Mouse (Mus musculus): ENCODE measurements at regions not wholly inside any gene's neighbourhood (a gene's known extent, or its start where the extent isn't known, plus 50 kb on each side); places are given as distances from the start of the nearest gene placed in this dataset.
A peak's percentile ranks its signal among the peaks of the same experiment; 100 is the strongest.
"Not testable (repeated sequence)": the region's sequence is repeated elsewhere in the genome, so short reads cannot be mapped to it uniquely, and the experiment has no call there.

DNA sequence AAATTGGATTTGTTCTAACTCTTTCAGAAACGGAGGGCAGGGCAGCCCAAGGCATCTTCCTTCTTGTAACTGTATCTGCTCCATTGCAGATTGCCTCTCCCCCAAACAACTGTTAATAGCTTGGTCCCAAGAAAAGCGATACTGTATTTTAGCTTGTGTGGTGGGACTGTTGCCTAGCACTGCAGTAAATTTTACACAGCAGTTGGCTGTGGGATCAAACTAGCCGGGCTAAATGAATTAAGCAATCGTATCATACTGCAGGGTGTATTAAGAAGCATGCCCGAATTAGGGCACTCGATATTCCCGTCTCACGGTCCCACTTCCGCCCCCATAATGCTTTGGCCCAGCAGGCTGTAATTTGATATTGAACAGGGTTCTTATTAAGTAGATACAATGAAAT is 210.2 kb upstream of the 1700056E22Rik start:
- no peak for DNase-seq (ENCODE audit: low spot score in 2 of 2)

DNA sequence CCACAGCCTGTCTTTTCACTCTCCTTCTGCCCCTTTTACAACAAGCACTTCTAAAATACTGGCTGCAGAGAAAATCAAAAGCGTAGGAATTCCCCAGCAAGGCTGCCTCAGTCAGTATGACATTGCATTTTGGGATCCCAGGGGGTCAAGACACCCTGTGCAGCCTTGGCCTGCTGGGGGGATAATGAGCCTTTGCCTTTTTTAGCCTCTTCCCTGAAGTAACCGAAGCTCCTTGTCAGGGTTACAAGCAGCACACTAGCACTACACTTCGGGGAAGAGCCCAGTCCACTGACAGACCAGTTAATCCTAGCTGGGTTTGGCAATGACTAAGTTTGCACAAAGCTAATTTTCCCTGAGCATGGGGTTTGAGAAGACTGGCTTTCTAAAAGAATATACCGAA is 207.7 kb upstream of the 1700056E22Rik start:
- no peak for DNase-seq (ENCODE audit: low spot score in 2 of 2)

DNA sequence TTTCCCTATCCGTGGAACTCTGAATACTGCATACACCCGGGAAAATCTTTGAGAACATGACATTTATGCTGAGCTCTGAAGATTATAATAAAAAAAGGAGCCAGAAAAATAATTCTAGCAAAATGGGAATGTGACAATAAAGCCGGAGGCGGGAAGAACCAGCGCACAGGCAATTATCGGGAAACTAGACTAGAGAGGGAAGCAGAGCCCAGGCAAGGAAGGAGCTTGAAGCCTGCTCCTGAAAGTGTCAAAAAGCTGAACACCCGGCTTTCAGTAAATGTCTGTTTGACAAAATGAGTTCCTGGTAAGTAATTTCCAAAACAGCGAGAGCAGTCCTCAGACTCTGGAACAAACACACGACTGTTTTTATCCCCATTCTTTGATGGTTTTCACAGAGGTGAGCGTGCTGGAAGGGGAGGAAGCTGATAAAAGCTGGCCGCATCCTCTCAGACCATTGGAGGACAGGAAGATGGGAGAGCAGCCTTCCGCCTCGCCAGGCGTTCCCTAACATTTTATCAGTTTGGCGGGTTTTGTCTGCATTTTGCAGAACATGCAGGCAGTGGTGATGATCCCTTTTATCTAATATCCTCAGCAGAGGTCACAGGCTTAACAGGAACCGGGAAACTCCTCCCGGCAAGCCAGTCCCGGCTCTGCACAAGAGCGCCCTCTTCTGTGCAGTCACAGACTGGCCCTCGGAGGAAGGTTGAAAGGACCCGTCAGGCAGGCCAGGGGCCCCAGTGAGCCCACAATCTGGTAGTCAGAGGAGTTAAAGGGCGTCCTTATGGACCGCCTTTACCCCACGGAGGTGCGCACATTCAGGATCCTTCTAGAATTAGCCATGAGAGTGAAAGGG is 201.3 kb upstream of the 1700056E22Rik start:
- DNase-seq (ENCODE audit: low spot score in 2 of 2) = peak; percentile 12 to 65

GRCm38 (mm10) chr1:184234320-184234988 is 200.4 kb upstream of the 1700056E22Rik start:
- no peak for DNase-seq (ENCODE audit: low spot score in 2 of 2)

DNA sequence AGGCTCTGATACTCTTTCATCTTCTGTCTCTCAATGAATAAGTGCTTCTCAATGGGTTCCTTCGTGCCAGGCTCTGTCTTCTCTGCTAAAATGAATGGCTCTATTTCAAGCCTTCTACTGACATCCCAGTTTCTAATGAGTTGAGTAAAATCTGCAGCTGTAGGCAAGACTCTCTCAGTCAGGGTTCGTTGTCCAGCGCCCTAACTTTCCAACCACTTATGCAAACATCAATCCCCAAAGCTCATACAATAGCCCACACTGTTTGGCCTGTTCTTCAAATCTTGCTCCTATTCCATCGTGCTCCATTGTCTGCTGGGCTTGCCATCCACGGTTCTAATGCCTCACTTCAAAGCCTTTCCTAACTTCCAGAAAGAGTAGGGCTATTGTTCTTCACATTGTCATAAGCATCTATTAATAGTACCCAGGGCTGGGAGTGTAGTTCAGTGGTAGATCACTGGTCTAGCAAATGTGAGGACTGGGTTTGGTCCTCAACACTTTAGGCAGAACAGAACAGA is 199.7 kb upstream of the 1700056E22Rik start:
- DNase-seq (ENCODE audit: low spot score in 2 of 2) = peak; percentile 12 to 21

GRCm38 (mm10) chr1:184222326-184222725 is 188.2 kb upstream of the 1700056E22Rik start:
- DNase-seq (ENCODE audit: low spot score in 2 of 2) = no peak

DNA sequence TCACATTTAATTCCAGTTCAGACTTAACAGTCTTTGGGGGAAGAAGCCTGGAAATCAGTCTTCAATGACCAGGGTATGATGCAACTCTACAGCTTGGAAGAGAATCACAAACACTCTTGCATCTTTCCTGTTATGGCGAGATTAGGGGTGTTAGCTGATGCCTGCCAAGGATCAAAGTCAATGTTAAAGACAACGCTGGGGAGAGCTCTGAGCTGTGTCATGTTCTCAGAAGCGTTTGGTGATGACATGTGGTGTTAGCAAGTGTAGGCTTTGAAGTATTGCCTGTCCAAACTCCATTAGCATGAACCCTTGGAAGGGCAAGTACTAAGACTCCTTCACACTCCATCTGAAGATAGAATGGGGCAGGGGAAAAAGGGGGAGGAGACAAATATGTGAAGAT is 187.7 kb upstream of the 1700056E22Rik start:
- no peak for DNase-seq (ENCODE audit: low spot score in 2 of 2)

- no peak for DNase-seq (ENCODE audit: low spot score in 2 of 2)
These were observed 163.2 kb upstream of the 1700056E22Rik start for GRCm38 (mm10) chr1:184197272-184197671.

DNA sequence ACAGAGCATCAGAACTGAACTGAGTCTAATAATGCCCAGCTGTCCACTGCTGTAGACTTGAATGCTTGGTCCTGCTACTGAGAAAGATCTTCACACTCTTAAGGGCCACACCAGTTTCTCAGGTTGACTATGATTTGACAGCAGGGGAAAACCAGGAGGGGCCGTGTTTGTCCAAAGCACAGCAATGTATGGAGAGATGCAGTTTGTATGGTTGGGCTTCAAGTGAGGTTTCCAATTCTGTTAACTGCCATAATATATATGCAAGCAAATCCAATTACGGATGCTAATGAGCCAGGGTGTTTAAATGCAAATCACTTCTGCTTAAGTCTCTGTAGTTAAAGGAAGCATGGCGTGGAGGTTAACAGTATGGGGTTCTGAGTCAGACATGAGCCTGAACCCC is 157.2 kb upstream of the 1700056E22Rik start:
- no peak for DNase-seq (ENCODE audit: low spot score in 2 of 2)

DNA sequence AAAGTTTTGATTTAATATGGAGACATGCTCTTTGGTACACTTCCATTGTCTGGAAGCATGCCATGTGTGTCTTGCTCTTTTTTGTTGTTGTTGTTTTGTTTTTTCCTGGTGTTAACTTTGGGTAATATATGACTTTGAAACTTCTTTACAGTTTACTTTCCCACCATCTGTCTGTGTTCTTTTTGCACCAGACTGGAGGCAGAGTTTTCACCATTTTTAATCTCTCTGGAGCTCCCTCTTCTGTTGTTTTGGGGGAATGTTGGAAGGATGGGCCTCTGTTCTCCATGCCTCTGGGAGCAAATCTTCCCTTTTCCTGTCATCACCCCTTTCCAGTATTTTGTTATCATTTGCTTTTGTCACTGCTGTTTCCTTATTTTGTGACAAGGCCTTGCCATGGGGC is 153.5 kb upstream of the 1700056E22Rik start:
- DNase-seq (ENCODE audit: low spot score in 2 of 2) = no peak

DNA sequence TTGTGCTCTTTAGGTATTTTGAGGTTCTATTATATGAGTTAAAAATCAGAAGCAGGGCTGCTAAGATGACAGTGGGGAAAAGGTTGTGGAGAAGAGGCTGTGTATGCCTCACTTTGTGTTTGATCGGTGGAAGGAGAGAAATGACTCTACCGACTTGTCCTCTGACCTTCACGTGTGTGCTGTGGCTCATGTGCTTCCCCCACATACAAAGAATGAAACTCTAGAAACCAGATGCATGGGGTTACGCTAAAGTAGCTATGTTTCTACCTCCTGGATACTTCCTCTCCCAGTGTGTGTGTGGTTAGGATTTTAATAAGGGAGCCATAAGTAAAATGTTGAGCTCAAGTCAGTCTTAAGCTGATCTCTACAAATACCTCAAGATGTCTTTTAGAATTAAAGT is 148.1 kb upstream of the 1700056E22Rik start:
- no peak for DNase-seq (ENCODE audit: low spot score in 2 of 2)

GRCm38 (mm10) chr1:184174416-184174815 is 140.3 kb upstream of the 1700056E22Rik start:
- not testable (repeated sequence) for DNase-seq (ENCODE audit: low spot score in 2 of 2)

- no peak for DNase-seq (ENCODE audit: low spot score in 2 of 2)
These were observed 139.6 kb upstream of the 1700056E22Rik start for GRCm38 (mm10) chr1:184173739-184174138.

GRCm38 (mm10) chr1:184172986-184173385 is 138.9 kb upstream of the 1700056E22Rik start:
- DNase-seq (ENCODE audit: low spot score in 2 of 2) = no peak

DNA sequence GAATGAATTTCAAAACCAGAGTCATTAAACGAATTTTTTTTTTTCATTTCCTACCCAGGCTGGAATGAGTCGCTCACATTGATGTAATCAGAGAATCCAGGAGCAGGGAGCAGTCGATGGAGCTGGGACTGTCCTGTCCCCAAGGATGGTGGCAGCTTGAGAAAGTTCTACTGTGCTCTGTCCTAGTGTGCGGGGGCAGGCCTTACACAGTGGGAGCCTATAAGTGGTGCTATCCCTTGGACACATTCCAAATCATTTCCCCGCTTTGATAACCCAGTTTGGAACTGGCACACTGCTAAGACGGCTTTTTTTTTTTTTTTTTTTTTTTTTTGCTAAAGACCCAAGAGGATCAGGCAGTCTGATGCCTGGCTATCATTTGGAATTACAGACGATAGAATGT is 137.5 kb upstream of the 1700056E22Rik start:
- DNase-seq (ENCODE audit: low spot score in 2 of 2) = no peak

GRCm38 (mm10) chr1:184170926-184171325 is 136.8 kb upstream of the 1700056E22Rik start:
- DNase-seq (ENCODE audit: low spot score in 2 of 2) = no peak

- DNase-seq (ENCODE audit: low spot score in 2 of 2) = no peak
These were observed 135.9 kb upstream of the 1700056E22Rik start for GRCm38 (mm10) chr1:184169967-184170366.

- DNase-seq (ENCODE audit: low spot score in 2 of 2) = no peak
These were observed 135.1 kb upstream of the 1700056E22Rik start for GRCm38 (mm10) chr1:184169034-184169783.

- DNase-seq (ENCODE audit: low spot score in 2 of 2) = no peak
These were observed 132.8 kb upstream of the 1700056E22Rik start for GRCm38 (mm10) chr1:184166951-184167350.

- DNase-seq (ENCODE audit: low spot score in 2 of 2) = not testable (repeated sequence)
These were observed 128.4 kb upstream of the 1700056E22Rik start for GRCm38 (mm10) chr1:184162526-184162925.

- DNase-seq (ENCODE audit: low spot score in 2 of 2) = no peak
These were observed 113.6 kb upstream of the 1700056E22Rik start for GRCm38 (mm10) chr1:184147713-184148112.

DNA sequence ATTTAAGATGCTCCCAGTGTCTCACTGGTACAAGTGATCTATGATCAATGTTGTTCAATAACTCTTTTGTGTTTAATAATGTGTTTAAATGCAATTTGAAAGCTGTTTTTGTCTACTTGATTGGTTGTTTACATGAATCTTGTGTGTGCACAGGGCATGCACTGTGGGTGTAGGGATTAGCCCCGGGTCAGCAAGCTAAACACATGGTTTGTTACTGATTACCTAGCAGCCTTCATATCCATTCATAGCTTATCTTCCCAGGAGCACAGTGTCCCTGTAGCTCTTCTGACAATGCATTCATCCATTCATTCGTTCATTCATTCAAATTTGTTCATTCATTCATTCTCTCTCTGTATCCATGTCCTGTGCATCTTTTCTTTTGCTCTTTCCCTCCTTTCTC is 108.9 kb upstream of the 1700056E22Rik start:
- DNase-seq (ENCODE audit: low spot score in 2 of 2) = no peak
